Mouse (Mus musculus): ENCODE measurements at regions not wholly inside any gene's neighbourhood (a gene's known extent, or its start where the extent isn't known, plus 50 kb on each side); places are given as distances from the start of the nearest gene placed in this dataset.

DNA sequence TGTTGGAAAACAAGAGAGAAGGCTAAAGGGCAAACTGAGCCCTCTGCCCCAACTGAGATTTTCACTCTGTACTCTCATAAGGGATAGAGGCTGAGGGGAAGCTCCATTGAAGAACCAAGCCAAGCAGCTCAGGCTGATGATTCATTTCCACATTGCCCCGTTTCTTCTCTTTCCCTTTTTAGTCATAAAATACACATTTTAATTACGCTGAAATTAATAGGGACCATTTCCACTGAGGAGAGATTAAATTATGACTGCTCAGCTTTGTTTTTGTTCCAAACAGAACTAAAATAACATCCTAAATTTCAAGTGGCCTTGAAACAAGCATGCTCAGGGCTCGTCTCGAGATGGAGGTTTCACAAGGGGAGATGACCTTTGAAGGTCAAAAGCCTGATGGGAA, 378.7 kb upstream of the Runx1 start:
- TF ChIP-seq CTCF (IDR thresholded peaks at IDR 0.05; ENCODE audit: borderline replicate concordance, control insufficient read depth, extremely low read depth, insufficient read depth, low read length, poor library complexity) (no peak), POLR2A (IDR thresholded peaks at IDR 0.05; ENCODE audit: control insufficient read depth, extremely low read depth, insufficient read depth, low read length, poor library complexity) (no peak)
